Mouse (Mus musculus) frontal cortex, adult (tissue): ENCODE measurements around the gene Spata48.
A peak's percentile ranks its signal among the peaks of the same experiment; 100 is the strongest.

Experiments
- ATAC-seq: cut with Nextera tagmentation; 2 replicates; pipeline ENCODE4 v1.9.2; 2017; ENCODE audit warnings: mild to moderate bottlenecking, moderate library complexity, mixed read lengths; ENCODE audit not compliant: low TSS enrichment

Gene Spata48

DNA sequence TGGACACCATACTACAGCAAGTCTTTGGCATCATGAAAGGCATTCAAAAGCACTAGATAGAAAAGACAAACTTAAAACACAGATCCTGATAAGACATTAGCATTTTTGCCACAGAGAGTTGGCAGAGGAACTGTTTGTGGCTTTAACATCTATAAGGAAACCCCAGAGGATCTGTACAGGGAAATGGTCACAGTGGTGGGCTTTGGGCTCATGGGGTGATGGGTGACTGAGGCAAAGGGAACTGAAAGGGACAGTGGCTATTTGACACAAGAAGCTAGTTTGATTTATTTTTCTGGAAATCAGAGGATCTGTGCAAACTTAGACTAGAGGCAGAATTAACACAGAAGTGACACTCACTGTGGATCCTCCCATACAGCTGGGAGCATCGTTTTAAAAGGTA lies 74.4 kb downstream of the Spata48 start:
- no peak for ATAC-seq

DNA sequence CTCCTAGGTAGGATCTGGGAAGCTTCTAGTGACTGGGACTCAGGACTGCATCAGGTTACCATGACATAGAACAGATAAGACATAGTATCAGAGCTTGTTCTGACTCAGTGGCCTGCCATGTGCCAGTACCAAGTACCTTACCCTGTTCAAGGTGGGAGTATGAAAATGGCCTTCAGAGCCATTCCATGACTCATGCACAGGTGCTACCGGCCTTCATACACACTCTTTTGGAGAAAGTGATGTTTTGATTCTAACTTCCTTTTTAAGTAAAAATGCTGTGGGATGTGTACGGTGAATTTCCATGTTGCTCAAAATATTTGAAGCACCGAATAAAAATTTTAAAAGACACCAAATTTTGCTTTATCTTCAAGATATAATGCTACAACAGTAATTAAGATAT lies 84.1 kb downstream of the Spata48 start:
- no peak for ATAC-seq

DNA sequence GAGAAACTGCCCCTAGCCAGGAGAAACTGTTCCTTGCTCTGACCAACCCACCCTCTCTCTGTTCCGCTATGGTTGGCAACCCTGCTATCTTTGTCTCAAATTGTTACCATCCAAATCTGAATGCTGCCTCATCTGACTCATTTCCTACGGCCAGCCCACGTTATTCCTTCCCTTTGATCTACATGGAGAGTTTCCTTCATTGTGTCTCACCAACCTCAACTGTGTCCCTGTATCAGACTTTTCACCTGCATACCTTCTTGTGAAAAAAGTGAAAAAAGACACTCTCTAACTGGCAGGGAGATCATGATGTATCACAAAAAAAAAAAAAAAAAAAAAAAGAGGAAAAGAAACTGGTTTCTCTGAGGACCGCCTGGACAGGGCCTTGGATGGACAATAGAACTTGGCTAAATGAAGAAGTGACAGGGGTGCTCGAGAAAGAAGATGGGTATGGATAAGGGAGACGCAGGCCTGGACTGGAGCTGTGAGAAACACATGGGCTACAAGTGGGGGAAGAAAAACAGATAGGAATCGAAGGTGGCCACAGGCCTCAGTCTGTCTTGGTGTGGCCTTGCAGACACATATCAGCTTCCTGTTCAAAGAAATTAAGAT lies 85.1 kb downstream of the Spata48 start:
- no peak for ATAC-seq

DNA sequence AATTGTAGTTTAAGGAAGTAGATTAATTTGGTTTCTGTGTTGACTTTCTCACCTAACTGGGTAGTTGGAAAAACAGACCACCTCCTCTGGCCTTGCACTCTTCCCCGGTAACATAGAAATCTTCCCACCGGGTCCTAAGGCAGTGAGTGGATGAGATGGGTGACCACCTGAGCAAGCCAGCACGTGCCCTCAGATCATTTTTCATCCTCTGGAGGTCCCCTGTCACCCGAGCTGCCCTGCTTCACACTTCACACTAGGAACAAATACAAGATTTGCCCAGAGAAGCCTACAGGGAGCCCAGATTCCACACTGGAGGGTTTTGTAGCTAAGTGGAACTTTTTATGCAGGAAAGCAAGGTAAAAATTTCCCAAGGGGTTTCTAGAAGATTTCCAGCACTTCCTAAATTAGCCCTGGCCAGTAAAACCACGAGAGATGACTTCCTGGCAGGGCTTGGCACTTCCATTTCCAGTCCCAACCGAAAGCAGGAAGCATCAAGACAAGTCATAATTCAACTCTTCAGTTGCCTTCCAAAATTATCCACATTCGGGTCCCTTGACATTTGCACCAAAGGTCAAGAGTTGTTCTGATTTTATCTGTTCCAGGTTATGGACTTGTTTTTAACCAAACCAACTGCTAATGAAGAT lies 85.8 kb downstream of the Spata48 start:
- ATAC-seq, result no peak

DNA sequence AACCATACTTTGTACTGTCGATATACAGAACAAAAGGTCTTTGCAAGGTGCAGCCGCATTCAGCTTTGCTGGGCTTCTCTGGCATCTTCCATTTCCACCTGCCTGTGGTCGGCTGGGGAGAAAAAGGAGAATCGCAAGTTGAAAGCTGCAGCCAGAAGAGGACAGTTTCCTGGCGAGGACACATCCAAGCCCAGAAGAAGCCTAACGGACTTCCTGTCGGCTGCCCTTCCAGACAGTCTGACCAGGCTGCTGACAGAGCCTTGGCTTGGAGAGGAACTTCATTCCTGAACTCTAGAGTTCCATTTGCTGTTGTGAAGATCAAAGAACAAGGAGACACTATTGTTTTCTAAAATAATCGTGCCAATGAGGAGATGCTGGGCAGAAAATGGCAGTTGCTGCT lies 93.7 kb downstream of the Spata48 start:
- ATAC-seq, result no peak

DNA sequence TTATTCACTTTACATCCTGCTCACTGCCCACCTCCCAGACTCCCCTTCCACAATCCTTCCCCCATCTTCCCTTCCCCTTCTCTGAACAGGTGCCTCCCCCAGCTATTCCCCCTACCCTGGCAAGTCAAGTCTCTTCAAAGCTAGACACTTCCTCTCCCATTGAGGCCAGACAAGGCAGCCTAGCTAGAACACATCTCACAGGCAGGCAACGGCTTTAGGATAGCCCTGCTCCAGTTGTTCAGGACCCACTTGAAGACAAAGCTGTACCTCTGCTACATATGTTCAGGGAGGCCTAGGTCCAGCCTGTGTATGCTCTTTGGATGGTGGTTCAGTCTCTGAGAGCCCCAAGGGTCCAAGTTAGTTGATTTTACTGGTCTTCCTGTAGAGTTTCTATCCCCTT lies 94.3 kb downstream of the Spata48 start:
- no peak for ATAC-seq

DNA sequence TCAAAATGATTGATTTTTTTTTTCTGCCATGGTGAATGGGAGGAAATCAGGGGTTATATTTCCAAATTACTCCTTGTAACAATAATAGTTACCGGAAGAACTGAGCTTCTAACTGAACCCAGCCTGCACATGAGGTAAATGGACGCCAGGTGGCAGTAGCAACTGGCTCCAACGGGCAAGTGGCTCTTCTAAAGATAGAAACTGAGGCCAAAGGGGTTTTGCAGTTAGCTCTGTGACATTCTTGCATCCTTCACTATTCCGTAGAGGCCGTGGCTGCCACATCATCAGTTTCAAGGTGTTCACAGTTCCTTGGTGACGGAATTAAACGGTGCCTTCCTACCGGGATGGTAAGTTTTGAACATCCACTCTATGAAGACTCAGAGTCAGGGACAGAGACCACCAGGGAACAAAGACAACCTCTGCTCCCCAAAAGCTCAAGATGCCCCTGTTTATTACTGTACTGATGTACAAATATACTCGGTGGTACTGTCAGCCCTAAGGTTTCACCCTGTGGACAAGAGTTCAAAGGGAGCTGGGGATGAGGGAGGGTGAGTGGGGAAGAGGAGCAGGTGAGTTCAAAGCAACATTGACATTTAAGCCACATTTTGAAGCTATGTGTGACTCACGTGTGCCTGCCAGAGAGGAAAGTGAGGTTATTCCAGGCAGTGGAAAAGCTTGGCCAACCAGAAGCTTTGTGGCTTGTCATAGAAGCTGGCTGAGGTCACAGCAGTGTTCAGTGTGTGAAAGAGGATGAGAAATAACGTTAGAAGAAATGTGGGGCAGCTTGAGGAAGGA lies 95.5 kb downstream of the Spata48 start:
- ATAC-seq, result peak; percentile 72; the same call in 1 of the 2 replicates

DNA sequence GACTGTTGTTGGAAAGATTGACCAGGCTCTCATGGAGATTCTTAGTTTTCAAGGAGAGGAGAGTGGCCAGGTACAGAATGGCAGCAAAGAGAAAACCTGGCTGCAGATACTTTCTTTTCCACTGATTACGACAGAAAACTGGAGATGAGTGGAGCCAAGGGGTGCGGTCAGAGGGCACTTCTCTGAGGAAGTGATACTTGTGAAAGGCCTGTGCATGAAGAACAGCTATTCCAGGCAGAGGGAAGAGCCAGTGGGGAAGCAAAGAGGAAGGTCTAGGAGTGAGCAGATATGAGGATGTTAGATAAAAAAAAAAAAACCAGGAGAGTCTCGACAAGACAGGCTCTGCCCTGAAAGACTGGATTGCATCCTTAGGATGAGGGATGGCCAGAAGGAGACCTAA lies 96.8 kb downstream of the Spata48 start:
- no peak for ATAC-seq

DNA sequence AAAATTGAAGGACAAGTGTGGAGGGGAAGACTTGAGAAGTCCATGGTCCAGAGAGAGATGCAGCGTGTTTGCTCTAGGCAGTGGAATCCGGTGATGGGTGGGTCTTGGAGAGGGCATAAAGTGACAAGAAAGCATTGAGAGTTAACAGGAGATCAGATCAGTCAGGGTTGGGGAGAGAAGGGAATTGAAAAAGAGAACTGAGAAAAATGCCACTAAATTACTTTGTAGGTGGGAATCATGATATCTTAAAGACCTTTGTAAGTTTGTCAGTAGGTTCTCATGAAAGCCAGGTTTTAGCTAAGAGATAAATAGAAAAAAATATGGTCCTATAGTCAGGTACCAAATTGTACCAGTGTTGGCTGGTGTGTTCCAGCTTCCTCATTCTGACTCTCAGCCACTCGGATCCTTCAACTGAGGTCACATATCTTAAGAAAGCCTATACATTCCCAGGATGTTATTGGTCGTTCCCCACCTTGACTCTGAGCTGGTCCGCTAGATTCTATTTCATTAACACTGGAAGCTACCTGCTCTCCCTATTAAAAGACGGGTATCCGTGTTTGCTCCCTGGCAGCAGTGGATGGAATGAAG lies 97.3 kb downstream of the Spata48 start:
- ATAC-seq, result no peak

DNA sequence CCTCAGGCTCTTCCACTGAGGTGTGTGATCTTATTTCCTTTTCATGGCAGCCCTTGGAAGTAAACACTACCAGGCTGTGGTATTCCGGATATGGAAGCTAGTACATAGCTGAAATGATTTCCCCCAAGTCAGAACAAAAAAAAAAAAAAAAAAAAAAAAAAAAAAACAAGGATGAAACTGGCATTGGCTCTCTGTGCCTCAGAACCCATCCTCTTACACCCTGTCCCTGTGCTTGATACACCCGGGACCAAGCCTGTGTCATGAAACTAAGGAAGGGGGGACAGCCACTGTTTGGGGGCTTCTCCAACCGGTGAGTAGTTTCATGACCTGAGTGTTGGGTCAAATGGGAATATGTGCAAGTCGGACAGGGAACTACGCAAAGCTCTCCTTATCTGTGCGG lies 99.2 kb downstream of the Spata48 start:
- ATAC-seq, result no peak

DNA sequence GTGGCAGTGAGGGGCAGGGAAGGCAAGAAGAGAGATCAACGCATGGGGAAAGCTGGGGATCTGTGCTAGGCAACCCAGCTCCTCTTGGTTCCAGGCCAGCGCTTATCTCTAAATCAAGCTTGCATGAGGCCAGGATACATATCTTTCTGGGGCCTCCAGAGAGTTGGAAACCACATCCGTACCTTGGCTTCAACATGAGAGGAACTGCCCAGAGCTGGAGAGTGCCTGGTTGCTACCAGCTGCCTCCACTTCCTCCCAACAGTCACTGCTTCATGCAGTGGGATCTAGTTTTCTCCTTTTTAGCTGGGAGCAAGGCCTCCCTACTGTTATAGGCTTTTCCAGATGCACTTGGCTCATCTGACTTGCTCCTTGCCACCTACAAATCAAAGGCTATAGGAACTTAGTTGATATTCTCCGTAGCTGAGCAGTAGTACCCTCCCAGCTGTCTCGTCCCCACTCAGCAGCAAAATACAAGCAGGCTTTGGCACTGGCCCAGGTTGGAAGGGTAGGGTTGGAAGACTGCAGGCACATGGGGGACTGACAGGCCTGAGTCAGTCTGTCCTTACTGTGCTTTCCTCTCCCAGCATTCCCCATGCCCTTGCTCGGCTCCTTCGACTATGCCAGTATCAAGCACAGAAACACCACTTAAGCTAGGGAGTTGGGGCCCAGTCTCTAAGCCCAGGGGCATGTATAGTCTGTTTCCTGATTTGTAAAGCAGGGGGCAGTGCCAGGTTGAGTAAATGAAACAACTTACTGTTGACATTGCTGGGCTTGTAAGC lies 102.6 kb downstream of the Spata48 start:
- ATAC-seq, result no peak
